Mouse (Mus musculus) 3134 (cell line): ENCODE results near the gene Fbxo44.

Source experiments
- DNase-seq: peaks from one replicate; pipeline ENCODE4 v3.0.0-alpha.2; 2011; ENCODE audit warnings: low spot score; ENCODE audit not compliant: insufficient read length; ENCODE audit errors: extremely low read depth

Fbxo44 gene

DNA sequence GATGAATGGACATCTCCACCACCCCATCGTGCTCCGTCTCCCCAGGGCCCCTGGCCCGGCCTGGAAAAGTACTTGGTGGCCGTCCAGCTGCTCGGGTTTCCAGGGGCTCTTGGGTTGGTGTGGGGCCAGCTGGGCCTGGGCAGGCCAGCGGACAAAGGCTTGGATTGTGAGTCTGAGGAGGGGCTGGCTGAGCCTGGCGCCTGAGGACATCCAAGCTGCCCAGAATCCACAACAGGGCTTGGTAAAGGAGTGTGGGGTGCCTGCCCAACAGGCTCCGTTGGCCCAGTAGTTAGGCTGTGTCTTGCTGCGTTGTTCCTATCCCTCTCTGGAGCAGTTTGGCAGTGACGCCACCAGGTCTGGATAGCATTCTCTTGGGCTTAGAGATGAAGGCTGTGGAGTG is 6.1 kb upstream of the Fbxo44 start:
- no peak for DNase-seq

DNA sequence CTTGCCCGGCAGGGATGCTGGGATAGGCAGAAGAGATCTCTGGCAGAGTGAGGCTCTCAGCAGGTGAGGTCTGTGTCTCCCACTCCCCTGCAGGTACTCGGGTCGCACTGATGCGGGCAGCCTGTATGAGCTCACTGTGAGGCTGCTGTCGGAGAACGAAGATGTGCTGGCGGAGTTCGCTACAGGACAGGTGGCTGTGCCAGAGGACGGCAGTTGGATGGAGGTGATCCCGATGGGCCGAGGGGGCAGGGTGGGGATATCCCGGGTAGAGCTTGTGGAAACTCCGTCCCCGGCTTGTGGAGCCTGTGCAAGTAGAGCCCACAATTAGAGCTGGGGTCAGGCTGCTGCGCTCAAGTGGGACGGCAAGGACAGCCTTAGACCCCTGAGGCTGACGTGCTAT is 5.3 kb upstream of the Fbxo44 start:
- DNase-seq: no peak

DNA sequence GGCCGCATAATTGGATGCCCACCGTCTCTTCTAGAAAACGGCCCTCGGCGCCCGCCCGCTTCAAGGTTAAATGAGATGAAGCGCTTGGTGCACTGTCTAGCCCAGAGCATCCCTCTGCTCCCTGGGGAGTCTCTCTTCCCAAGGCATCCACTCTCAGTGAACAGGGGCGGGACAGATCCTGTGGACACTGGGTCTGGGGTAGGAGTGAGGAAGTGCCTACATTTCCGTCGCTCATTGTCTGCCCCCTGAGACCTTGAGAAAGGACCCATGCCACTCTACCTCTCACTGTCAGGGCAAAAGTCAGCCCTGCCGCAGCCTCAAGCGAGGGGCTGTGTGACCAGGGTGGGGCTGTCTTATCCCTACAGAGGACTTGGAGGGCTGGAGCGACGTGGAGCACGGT is 4.2 kb upstream of the Fbxo44 start:
- no peak for DNase-seq

DNA sequence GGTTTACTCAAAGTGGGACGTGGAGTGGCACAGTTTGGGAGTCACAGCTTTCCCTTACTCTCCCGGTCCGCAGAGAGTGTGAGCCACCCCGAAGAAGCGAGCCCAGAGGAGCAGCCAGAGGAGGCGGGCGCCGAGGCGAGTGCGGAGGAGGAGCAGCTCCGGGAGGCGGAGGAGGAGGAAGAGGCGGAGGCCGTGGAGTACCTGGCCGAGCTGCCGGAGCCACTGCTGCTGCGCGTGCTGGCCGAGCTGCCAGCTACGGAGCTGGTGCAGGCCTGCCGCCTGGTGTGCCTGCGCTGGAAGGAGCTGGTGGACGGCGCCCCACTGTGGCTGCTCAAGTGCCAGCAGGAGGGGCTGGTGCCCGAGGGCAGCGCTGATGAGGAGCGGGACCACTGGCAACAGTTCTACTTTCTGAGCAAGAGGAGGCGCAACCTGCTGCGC is 3.7 kb upstream of the Fbxo44 start:
- peak; percentile 82 for DNase-seq

DNA sequence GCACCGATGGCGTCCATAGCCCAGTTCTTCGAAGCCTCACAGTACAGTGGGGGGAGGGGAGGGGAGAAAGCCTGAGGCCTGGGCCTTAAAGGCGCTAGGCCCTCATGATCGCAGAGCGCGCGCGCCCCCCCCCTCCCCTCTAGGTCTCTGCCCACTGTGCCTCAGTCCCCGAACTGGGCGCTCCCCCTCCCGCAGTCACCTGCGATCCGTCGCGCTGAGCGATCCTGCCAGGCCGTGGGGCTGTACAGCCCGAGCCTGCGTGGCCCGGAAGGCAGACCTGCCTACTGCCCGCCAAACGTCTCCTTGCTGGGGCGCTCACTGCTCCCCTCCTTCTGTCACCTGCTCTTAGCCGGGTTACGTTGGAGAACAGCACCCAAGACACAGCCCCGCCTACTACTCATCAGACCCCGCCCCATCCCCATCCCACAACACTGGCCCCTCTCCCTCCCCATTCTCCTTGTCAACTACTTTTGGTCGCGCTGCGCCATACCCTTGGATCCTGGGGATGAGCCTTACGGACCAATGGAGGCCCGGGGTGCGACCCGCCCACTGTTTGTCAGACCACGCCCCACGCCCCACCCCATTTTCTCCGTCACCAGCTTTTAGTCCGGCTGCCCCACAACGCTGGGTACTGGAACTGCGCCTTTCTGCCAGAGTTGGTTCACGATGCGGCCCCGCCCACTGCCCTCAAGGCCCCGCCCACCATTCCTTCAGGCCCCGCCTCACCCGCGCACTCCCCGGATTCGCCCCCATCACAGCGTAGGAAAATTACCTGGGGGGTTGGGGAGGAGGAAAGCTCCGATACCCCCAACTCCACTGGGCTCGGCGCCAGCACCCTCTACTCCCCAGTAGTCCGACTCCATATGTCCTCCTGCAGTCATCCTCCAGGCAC is 492 bp downstream of the Fbxo44 start:
- DNase-seq: peak; percentile 93

DNA sequence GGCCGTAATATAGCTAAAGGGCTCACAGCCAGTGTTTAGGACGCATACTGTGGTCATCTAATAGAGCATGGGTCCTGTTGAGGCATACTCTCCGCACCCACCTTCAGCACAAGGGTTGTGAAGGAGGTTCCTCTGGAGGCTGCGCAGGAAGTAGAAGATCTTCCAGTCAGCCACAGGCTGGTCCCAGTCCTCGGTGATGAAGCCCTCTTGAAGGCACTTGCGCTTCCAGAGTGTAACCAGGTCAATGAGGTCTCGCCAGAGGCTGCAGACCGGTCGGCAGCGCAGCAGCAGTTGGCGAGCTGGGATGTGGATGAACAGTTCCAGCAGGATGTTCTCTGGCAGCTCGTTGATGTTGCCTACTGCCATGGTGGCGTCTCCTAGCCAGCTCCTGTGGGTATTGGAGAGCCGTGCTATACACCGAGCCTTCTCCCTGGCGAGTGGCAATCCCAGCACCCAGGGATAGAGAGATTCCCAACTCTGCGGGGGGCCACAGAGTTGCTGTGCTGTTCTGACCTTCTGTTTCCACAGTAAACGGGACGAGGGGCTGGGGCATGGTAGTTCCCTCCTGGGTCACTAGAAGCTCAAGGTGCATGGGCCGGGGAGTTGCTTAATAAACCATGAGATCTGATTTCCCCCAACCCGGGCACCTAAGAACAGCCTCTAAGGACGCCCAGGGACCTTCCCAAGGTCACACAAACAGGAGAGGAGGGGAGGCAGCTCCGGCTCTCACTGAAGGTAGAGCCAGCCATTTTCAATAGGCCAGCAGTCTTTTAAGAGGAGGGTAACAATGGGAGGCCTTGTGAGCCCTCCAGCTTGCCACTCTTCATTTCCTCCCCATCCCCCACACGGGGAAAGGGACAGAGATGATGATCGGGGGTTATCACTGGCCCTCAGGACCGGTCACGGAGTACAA is 1.6 kb downstream of the Fbxo44 start:
- DNase-seq: no peak

DNA sequence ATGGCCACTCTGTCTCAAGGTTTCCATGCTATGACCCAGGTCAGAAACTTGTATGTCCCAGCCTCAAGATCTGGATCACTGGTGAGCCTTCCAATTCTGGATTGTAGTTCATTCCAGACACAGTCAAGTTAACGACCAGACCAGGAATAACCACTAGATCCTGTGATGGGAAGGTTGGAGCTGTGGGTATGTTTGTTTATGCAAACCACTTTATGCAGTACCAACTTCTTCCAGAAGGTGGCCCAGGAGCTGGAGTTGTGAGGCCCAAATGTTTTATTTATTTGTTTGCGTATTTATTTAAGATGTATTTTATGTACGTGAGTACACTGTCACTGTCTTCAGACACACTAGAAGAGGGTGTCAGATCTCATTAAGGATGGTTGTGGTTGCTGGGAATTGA is 5.3 kb downstream of the Fbxo44 start:
- DNase-seq: no peak

DNA sequence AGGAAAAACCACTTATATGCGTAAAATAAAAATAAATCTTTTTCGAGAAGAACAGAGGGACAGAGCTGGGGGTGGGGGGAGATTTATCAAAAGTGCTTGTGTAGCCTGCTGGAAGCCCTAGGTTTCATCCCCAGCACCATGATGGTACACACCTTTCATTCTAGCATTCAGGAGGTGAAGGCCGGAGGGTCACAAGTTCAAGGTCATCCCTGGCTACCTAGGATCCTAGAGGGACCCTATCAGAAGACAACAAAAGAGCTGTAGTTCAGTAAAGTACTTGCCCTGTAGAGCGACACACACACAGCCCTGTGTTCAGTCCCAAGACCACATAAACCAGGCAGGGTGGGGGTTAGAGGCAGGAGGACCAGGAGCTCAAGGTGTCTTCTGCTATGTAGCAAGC is 6.3 kb downstream of the Fbxo44 start:
- DNase-seq: no peak

DNA sequence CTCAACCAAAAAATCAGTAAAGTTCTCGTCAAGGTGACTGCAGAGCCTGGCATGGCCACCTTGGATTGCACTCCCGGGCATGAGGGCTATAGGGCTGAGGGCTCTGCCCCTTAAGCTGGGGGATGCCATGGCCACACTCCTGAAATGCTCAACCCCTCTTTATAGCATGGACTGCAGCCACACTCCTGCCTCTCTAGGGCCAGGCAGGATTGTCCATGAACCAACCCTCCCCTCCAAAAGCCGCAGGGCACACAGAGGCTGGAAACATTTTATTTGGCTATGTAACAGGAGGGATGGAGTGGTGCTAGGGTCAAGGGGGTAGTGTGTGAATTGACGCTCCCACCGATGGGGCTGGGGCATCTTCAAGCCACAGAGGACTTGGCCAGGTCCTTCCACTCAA is 7.7 kb downstream of the Fbxo44 start:
- DNase-seq: no peak

DNA sequence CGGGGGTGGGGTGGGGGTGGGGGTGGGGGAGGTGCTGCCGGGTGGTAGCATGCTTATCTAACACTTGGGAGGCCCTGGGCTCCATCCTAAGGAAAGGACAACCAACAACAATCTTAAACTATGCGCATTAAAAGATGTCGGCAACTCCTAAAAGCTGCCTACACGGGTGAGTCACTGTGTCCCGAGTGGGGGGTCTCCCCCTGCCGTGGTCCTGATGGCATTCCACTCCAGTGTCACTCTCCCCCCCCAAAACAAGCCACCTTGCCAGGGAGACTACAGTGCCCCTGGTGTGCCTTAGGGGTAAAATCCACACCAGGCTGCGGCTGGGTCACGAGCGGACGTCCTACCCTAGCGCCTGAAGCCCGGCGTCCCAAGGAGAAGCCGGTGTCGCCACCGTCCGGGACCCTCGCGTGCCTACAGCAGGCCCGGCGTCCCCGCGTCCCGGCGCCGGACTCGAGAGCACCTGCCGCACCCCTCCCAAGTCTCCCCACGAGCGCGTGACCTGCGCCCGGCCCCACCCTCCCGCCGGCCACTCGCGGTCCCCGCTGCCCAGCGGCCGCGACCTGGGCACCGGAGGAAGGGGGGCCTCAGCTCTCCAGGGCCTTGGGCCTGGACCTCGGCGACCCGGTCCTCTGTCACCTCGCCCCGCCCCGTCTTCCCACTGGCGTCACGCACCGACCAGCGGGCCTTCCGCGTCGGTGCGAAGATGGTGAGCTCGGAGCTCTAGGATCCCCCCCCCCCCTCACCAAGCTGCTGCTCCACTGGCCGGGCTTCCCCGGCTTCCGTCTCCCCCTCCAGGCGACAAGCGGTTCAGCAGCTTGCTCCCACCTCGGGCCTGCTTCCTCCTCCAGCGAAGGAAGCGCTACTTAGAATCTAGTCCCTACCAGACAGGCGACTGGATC is 8.8 kb downstream of the Fbxo44 start, which contains the start of gene Fbxo6:
TSS of gene Fbxo6 (minus strand) at position 874 of the 902 bp plus-strand sequence.
- DNase-seq: peak; percentile 92

DNA sequence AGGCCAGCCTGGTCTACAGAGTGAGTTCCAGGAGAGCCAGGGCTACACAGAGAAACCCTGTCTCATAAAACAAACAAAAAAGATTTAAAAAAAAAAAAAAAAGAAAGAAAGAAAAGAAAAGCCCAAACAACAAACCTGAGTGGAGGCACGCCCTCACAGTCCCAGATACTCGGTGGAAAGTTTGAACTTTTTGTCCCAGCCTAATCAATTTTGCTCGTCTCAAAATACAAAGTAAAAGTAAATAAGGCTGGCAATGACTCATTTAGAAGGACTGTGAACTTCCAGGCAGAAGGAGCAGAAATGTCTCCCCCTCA is 9.4 kb downstream of the Fbxo44 start:
- DNase-seq: no peak

DNA sequence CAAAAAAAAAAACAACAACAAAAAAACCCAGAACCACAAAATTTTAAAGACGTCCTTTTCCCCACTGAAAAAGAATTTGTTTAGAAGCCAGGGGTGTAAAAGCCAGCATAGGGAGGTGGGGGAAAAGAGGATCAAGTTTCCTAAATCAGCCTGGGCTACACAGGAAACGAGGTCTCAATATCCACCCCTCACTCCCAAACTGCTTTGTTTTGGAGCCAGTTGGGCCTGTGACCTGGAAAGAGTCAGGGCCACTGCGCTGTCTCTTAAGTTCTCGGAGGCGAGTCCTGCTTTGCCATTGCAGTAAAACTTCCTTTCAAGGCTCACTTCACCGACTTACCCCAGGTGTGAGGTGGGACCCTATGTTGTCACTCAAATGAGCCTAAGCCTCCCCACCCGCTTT is 10.0 kb downstream of the Fbxo44 start:
- DNase-seq: no peak

DNA sequence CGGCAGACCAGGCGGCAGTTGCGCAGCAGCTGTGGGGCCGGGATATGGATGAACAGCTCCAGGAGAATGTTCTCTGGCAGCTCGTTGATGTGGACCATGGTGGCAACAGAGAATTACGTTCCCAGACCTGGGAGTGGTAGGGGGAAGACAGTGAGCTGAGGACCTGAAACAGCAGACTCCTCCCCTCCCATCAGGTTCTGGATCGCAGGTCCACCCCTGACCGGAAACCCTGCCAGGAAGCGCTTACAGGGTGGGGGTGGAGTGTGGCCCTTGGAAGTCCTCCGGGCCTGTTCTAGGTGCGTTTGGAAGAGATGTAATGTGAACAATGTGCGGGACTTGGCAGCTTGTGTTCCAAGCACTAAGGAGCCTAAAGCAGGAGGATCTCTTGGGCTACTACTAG is 10.7 kb downstream of the Fbxo44 start:
- DNase-seq: peak; percentile 31

DNA sequence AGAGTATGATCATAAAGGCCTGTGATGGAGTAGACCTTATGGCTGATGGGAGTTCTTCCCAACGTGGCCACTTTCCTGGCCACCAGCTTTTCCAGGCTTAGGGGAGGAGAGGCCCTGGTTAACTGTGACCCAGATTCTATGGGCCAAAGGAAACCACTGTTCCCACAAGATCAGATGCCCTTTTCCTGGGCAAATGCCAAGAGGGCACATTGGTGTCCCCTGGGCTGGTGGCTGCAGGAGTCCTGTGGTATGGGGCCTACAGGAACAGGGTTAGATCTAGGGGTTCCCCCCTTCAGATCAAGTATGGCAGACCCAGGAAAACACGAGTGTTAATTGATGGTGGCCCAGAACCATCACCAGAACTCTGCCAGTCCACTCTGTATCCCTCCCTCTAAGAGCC is 12.6 kb downstream of the Fbxo44 start:
- DNase-seq: no peak

DNA sequence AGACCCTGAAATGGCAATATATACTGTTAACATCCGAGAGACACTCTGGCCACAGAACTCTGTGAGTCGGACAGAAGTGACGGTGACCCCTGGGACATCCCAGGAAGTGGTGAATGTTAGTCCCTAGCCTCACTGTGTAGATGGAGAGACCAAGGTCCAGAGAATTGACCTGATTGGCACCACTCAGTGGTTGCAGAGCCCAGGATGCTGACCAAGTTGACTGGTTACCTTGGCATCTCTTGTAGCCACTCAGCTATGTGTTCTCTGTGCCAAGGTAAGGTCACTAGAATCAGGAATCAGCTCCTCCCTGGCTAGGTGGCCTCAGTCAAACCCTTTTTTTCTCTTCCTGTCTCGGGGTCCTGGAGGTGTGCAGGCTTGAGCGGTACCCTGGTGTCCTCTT is 16.6 kb downstream of the Fbxo44 start:
- no peak for DNase-seq

DNA sequence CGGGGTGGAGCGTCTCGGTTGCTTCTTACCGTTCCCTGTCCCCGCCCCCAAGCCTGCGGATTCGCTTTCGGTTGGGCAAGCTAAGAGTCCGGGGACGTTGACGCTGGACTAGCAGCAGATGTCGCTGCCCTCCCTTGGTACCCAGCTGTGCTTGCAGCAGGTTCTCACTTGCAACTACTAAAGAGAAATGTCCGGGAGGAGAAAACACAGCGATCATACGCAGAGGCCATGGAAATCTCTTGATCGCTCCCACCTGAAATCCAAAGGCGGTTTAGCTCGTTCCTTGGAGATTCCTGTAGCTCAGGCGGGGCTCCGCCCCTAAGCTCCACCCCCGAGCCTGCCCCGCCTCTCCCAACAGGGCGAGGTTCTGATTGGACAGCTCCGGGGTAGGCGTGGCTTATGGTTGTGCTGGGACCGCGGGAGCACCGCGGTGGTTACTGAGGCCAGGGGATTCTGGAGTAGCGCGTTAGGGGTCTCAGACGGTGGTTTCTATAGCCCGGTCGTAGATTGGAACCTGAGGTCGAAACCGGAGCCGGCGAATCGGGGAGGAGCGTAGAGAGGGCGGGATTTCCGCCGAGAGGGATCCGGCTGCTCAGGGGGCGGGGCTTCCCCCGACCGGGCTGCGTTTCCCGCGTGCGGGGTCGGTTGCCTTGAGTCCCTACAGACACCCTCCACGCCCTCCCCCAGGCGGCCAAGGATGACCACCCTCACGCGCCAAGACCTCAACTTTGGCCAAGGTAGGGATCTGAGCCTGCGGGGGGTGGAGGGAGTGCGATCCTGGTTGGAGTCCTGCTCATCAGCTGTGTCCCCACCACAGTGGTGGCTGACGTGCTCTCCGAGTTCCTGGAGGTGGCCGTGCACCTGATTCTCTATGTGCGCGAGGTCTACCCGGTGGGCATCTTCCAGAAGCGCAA is 19.9 kb downstream of the Fbxo44 start:
- DNase-seq: peak; percentile 89

DNA sequence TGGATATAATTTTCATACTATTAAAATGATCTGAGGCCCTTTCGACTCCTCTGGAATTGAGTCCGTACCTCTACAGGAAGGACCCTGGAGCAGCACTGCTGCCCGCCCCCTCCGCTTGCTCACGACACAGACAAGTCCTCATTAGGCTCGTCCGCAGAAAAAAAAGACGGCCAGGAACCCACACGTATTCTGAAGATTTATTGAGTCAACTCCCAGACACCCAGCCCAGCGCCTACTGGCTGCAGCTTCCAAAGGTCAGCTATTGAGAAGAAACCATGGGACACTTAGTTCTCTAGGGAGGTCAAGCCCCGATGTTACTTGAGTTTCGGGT is 20.6 kb downstream of the Fbxo44 start:
- DNase-seq: no peak

DNA sequence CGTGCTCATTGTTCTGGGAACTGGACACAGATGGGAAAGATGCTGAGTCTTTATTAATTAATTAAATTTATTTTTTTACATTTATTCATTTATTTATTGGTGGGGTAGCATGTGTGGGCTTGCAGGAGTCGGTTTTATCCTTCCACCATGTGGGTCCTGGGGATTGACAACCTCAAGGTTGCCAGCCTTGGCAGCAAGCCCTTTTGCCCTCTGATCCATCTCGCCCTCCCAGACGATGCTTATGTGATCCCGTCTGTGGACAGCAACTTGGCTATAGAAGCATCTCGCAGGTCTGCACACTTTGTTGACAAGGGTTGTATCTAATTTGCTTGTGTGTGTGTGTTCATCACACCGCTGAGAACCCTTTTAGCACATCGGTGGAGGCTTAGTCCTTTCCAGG is 22.8 kb downstream of the Fbxo44 start:
- no peak for DNase-seq

DNA sequence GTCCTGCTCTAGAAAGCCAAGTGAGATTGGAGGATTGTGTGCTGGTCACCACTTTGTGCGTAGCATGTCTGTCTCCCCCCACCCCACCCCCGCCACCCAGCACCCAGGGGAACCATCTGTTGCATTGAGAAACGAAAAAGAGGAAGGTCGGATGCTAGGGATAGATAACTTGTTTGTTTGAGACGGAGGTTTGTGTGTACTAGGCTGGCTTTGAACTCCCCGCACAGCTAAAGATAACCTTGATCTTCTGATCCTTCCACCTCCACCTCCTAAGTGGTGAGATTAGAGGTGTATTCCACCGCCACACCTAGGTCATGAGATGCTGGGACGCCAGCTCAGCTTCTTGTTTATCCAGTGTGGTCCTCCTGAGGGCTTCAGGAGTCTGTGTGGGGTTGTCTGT is 25.3 kb downstream of the Fbxo44 start:
- DNase-seq: no peak
